Mouse (Mus musculus) heart, embryonic 11.5 days (tissue): ENCODE measurements at regions not wholly inside any gene's neighbourhood (a gene's known extent, or its start where the extent isn't known, plus 50 kb on each side); places are given as distances from the start of the nearest gene placed in this dataset.
A peak's percentile ranks its signal among the peaks of the same experiment; 100 is the strongest.

Experiments used
- ATAC-seq: fragments of 200-750 bp; cut with Nextera tagmentation; replicated peaks from 2 replicates; pipeline ENCODE4 v1.8.0; 2017; ENCODE audit warnings: moderate library complexity; ENCODE audit not compliant: insufficient number of reproducible peaks, low FRiP score, low TSS enrichment
- H3K27ac ChIP-seq: fragments of 300-500 bp; sonication (generic); 2 replicates; pipeline ENCODE4 v1.5.1; 2014; ENCODE audit warnings: mild to moderate bottlenecking, low read depth, low read length
- H3K27me3 ChIP-seq: fragments of 300-500 bp; sonication (generic); 2 replicates; pipeline ENCODE4 v1.6.1; 2014; ENCODE audit warnings: mild to moderate bottlenecking, low read length, mixed read lengths; ENCODE audit not compliant: control insufficient read depth, insufficient read depth
- H3K36me3 ChIP-seq: fragments of 300-500 bp; sonication (generic); 2 replicates; pipeline ENCODE4 v1.6.1; 2014; ENCODE audit warnings: mild to moderate bottlenecking, low read length, moderate library complexity, mixed read lengths; ENCODE audit not compliant: control insufficient read depth, insufficient read depth
- H3K4me1 ChIP-seq: fragments of 300-500 bp; sonication (generic); 2 replicates; pipeline ENCODE4 v1.6.1; 2014; ENCODE audit warnings: low read length; ENCODE audit not compliant: control insufficient read depth, insufficient read depth
- H3K4me2 ChIP-seq: fragments of 300-500 bp; sonication (generic); 2 replicates; pipeline ENCODE4 v1.6.1; 2014; ENCODE audit warnings: mild to moderate bottlenecking, moderate library complexity
- H3K4me3 ChIP-seq: fragments of 300-500 bp; sonication (generic); 2 replicates; pipeline ENCODE4 v1.5.1; 2014; ENCODE audit warnings: low read depth, low read length
- H3K9ac ChIP-seq: fragments of 300-500 bp; sonication (generic); 2 replicates; pipeline ENCODE4 v1.6.1; 2014; ENCODE audit warnings: mild to moderate bottlenecking, low read depth, low read length, moderate library complexity
- H3K9me3 ChIP-seq: fragments of 300-500 bp; sonication (generic); replicated peaks from 2 replicates; pipeline ENCODE4 v1.6.1; 2016; ENCODE audit warnings: low read length; ENCODE audit not compliant: control insufficient read depth
- WGBS: fragments of 180-500 bp; shearing (Covaris S2); extraction: QIAGEN DNeasy Blood & Tissue Kit; methylation state at CpG from one replicate; pipeline ENCODE4 v1.1.7; 2014; ENCODE audit not compliant: insufficient replicate concordance; 5-methylcytosine and 5-hydroxymethylcytosine counted together

DNA sequence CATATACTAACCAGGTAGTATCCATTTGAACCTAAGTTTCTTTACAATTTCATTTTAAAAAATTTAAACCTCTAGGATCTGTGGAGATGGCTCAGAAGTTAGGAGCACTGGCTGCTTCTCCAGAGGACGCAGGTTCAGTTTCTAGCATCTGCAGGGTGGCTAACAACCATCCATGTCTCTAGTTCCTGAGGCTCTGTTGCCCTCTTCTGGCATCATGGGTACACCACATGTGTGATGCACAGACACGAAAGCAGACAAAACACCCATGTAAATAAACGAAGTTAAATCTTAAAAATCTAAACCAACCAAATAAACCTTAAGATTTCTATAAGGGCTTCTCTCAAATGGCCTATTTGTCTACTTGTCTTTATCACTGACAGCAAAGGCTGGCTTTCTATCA, 157.6 kb upstream of the Nr5a2 start:
- H3K27ac ChIP-seq: no peak overlapping the region
- H3K4me1 ChIP-seq: no peaks in the 10 kb centered on the region
- no peak overlapping the region for H3K9ac ChIP-seq
- no peak for ATAC-seq
- no peaks in the 10 kb centered on the region for H3K9me3 ChIP-seq
- no peak overlapping the region for H3K4me2 ChIP-seq
- 70% methylated on average over 3 of the region's 3 CpGs for WGBS
- no peaks in the 10 kb centered on the region for H3K36me3 ChIP-seq
- no peaks in the 10 kb centered on the region for H3K27me3 ChIP-seq
- no peak overlapping the region for H3K4me3 ChIP-seq

DNA sequence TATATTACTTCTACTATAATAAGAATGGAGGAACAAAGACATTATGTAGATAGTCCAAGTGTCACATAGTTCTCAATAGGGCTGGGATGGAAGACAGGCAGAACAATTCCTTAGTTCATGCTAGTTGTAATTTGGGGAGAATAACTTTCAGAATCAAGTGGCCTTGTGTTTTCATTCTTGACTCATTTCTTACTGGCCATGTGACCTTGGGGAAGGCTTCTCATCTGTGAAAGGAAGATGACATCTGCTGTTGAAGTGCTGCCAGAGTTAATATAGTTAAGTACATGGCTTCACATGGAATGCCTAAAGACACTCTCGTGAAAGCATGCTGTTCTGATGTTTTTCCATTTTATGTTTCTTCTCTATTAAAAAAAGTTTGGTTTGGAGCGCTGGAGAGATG, 146.2 kb upstream of the Nr5a2 start:
- Histone ChIP-seq H3K4me3 (no peak overlapping the region), H3K9ac (no peak overlapping the region), H3K27ac (no peak overlapping the region), H3K27me3 (no peaks in the 10 kb centered on the region), H3K36me3 (no peaks in the 10 kb centered on the region), H3K4me1 (no peaks in the 10 kb centered on the region), H3K4me2 (no peak overlapping the region), H3K9me3 (no peaks in the 10 kb centered on the region)
- WGBS: 80% methylated on average over 2 of the region's 2 CpGs
- no peak for ATAC-seq

DNA sequence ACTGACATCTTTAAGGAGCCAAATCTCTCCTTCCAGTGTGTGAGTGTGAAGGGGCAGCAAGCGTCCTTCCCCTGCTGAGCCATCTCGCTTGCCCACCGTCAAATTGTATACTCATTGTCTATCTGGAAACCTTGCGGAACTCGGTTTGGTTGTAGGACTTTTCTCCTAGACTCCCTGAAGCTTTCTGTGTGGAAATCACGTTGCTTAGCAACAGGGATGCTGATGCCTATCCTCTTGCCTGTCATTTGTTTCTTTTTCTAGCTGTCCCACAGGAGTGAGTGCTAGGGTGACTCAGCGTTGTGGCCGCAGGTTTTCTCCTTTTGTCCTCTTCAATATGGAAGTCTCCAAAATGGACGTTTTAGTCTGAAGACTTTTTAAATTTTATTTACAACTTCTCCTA, 131.5 kb upstream of the Nr5a2 start:
- H3K27me3 ChIP-seq: no peaks in the 10 kb centered on the region
- WGBS: 35% methylated on average over 9 of the region's 9 CpGs
- H3K9me3 ChIP-seq: no peaks in the 10 kb centered on the region
- H3K4me2 ChIP-seq: no peak overlapping the region
- H3K27ac ChIP-seq: no peak overlapping the region
- H3K4me1 ChIP-seq: no peaks in the 10 kb centered on the region
- no peak overlapping the region for H3K4me3 ChIP-seq
- no peaks in the 10 kb centered on the region for H3K36me3 ChIP-seq
- ATAC-seq: no peak
- H3K9ac ChIP-seq: no peak overlapping the region

DNA sequence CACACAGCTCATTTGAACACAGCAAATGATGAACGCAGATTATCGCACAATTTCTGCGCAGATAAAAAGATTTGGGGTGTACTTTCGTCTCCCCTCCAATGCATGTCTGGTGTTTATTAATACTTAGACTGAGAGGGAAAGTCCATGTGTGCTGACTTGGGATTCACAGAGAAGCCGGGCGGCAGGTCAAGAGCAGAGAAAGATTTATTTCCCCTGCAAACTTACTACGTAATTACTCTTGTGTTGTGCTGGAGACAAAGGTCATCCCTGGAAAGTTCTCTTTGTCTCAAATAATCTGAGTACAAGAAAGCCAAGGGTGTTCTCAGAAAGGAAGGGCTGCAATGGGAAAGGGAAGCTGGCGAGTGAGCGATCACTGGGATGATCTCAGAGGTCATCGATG, 127.9 kb upstream of the Nr5a2 start:
- no peaks in the 10 kb centered on the region for H3K9me3 ChIP-seq
- no peak overlapping the region for H3K9ac ChIP-seq
- no peak for ATAC-seq
- H3K36me3 ChIP-seq: no peaks in the 10 kb centered on the region
- no peaks in the 10 kb centered on the region for H3K27me3 ChIP-seq
- H3K27ac ChIP-seq: no peak overlapping the region
- no peak overlapping the region for H3K4me3 ChIP-seq
- 86% methylated on average over 10 of the region's 10 CpGs for WGBS
- H3K4me2 ChIP-seq: no peak overlapping the region
- no peaks in the 10 kb centered on the region for H3K4me1 ChIP-seq

DNA sequence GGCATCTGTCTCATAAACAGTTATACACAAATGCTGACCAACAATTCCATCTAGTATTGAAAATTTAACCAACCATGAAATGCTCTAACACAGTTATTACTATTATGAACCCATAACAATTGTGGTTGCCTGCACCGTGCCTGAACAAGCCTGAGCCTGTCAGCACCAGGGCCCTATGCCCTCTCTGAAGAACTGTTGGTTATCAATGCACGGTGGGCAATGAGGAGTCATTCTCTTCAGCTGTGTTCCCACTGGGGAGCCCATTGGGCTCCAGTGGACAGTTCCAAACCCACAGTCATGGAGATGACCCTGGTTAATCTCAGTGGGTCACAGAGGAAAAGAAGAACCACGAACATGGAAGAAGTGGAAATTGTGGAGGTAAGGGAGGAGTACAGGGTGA, 126.5 kb upstream of the Nr5a2 start:
- Histone ChIP-seq H3K9ac (no peak overlapping the region), H3K36me3 (no peaks in the 10 kb centered on the region), H3K9me3 (no peaks in the 10 kb centered on the region), H3K4me3 (no peak overlapping the region), H3K4me2 (no peak overlapping the region), H3K27me3 (no peaks in the 10 kb centered on the region), H3K4me1 (no peaks in the 10 kb centered on the region), H3K27ac (no peak overlapping the region)
- 79% methylated on average over 3 of the region's 3 CpGs for WGBS
- ATAC-seq: no peak

DNA sequence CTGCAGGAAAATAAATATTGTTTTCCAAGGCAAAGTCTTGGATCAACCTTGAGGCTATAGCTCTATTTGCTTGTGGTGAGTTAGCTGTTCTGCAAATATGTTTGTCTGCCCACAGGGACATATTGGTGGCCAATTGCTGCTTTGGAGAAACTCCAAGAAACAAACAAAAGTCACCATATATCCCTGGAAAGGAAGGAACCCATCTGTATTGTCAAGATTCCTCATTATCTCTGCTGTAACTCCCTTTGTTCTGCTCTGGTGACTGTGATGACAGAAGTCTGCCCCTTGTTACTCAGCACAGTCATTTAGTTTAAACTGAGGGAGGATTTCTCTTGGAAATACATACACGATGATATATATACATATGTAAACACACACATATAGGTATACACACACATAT, 123.3 kb upstream of the Nr5a2 start:
- Histone ChIP-seq H3K27ac (no peak overlapping the region), H3K4me3 (no peak overlapping the region), H3K27me3 (no peaks in the 10 kb centered on the region), H3K4me1 (peaks cover 7% of the 10 kb centered on the region), H3K4me2 (no peak overlapping the region), H3K9me3 (no peaks in the 10 kb centered on the region), H3K9ac (no peak overlapping the region), H3K36me3 (no peaks in the 10 kb centered on the region)
- ATAC-seq: no peak
- 60% methylated on average over 1 of the region's 1 CpGs for WGBS

DNA sequence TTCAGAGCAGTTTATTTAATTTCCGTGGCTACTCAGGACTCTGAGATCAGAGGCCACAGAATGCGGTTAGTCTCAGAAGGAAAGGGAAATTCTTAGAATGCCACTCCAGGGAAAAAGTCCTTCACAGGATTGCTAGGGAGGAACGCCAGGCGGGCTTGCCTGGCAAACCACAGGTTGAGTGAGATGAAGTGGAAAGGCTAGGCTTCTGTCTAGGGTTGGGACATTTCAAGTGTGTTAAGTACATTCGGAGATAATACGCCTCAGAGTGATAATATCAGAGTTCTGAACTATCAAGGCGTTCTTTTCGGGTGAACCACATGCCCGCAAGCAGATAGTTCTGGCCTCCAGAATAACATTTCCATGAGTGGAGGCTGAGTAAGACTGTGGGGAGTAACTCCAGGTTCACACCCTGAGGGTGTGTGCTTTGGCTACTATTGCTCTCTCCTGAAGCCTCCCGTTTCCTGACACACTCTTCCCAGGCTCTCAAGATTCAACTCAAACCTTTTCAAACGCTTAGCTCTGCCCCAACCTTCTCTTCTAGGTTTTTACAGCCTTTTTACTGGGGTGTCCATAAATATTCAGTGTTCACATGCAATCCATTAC, 119.3 kb upstream of the Nr5a2 start:
- Histone ChIP-seq H3K9ac (no peak overlapping the region), H3K27ac (no peak overlapping the region), H3K4me1 (peaks cover 10% of the 10 kb centered on the region), H3K4me3 (no peak overlapping the region), H3K4me2 (no peak overlapping the region), H3K36me3 (no peaks in the 10 kb centered on the region), H3K9me3 (no peaks in the 10 kb centered on the region), H3K27me3 (no peaks in the 10 kb centered on the region)
- WGBS: 33% methylated on average over 11 of the region's 11 CpGs
- no peak for ATAC-seq

DNA sequence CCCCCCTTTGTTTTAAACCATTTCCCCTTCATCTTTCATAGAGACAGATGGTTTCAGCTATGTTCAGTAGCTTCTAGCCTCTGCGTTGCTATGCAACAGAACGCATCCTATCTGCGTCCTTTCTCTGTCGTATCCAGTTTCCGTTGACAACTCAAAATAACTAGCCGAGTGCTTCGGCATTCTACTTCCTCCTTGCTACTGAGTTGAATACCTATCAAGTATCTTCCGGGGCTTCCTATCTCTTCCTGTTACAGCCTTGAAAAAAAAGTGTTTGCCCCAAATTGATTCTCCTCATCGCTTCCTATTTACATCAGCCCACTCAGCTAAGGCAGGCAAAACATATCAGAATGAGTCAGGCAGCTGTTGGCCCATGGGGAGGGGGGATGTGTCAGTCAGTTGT, 114.5 kb upstream of the Nr5a2 start:
- Histone ChIP-seq H3K9me3 (no peaks in the 10 kb centered on the region), H3K27ac (no peak overlapping the region), H3K27me3 (no peaks in the 10 kb centered on the region), H3K4me2 (peak overlapping the region; percentile 21; the same call in 1 of the 2 replicates), H3K4me1 (peaks cover 13% of the 10 kb centered on the region), H3K9ac (no peak overlapping the region), H3K36me3 (no peaks in the 10 kb centered on the region), H3K4me3 (no peak overlapping the region)
- ATAC-seq: no peak
- WGBS: 20% methylated on average over 9 of the region's 9 CpGs

DNA sequence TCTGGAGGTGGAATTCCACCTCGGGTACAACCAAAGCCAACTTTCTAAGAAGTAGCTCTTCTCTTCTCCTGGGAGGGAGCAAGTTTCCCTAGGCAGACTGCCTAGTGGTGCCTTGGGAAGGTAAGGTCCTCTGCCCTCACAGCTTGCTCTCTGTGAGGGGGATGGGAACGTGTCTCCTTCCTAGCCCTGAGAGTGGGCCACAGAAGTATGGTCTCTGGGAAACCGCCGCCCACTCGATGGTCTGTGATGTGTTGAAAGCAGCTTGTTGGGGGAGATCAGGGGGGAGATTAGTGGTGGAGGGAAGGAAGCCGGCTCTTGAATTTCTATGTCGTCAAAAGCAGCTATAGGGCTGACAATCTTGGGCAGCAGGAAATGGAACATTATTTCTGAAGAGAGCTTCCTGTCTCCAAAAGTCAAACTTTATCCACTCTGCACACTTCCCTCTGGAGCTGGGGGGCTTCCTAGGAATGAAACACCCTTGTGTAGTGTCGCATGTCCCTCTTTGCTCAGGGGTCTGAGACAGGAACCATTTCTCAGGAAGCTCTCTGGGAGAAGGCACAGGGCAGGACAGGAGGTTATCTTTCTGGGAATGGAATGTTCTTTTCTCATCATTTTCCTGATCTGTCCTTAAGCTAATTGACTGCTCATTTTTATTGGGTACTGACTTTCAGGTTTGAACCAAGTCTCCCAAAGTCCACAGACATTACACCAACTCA, 113.8 kb upstream of the Nr5a2 start:
- Histone ChIP-seq H3K4me3 (no peak overlapping the region), H3K4me2 (no peak overlapping the region), H3K9me3 (no peaks in the 10 kb centered on the region), H3K9ac (no peak overlapping the region), H3K4me1 (peaks cover 7% of the 10 kb centered on the region; the same call in 1 of the 2 replicates), H3K36me3 (no peaks in the 10 kb centered on the region), H3K27me3 (no peaks in the 10 kb centered on the region), H3K27ac (no peak overlapping the region)
- ATAC-seq: no peak
- 22% methylated on average over 8 of the region's 8 CpGs for WGBS
